Mouse (Mus musculus) lung, adult 2 months (tissue): ENCODE results near the gene Hs3st1.

ENCODE experiments used
- CTCF ChIP-seq: fragments of 200-500 bp; IDR thresholded peaks from 2 replicates; pipeline ENCODE4 v1.5.1; 2011; ENCODE audit warnings: mild to moderate bottlenecking, low read length, control low read depth; ENCODE audit not compliant: insufficient read depth
- POLR2A ChIP-seq: fragments of 200-500 bp; IDR thresholded peaks from 2 replicates; pipeline ENCODE4 v1.6.1; 2011; ENCODE audit warnings: low read depth, mild to moderate bottlenecking, control low read depth, low read length, borderline replicate concordance; ENCODE audit errors: extremely low read depth

- TF ChIP-seq CTCF (no peak), POLR2A (no peak)
Observed at GRCm38 (mm10) chr5:39617354-39617977, 137.8 kb downstream of the Hs3st1 start.
